Mouse (Mus musculus) embryonic facial prominence, embryonic 10.5 days (tissue): ENCODE measurements at regions not wholly inside any gene's neighbourhood (a gene's known extent, or its start where the extent isn't known, plus 50 kb on each side); places are given as distances from the start of the nearest gene placed in this dataset.
"Not testable (repeated sequence)": the region's sequence is repeated elsewhere in the genome, so short reads cannot be mapped to it uniquely, and the experiment has no call there.

Experiments used
- DNase-seq: peaks from one replicate; pipeline ENCODE4 v3.0.0-alpha.2; 2017; ENCODE audit warnings: low spot score
- H3K27ac ChIP-seq: fragments of 300-500 bp; sonication (generic); replicated peaks from 2 replicates; pipeline ENCODE4 v1.5.1; 2016; ENCODE audit warnings: mild to moderate bottlenecking
- H3K27me3 ChIP-seq: fragments of 300-500 bp; sonication (generic); replicated peaks from 2 replicates; pipeline ENCODE4 v1.6.1; 2016; ENCODE audit warnings: low read depth, mild to moderate bottlenecking; ENCODE audit not compliant: poor library complexity, severe bottlenecking
- H3K36me3 ChIP-seq: fragments of 300-500 bp; sonication (generic); replicated peaks from 2 replicates; pipeline ENCODE4 v1.6.1; 2016; ENCODE audit warnings: mild to moderate bottlenecking, moderate library complexity
- H3K4me1 ChIP-seq: fragments of 300-500 bp; sonication (generic); 2 replicates; pipeline ENCODE4 v1.6.1; 2016
- H3K4me3 ChIP-seq: fragments of 300-500 bp; sonication (generic); 2 replicates; pipeline ENCODE4 v1.5.1; 2016; ENCODE audit warnings: mild to moderate bottlenecking, moderate library complexity
- H3K9me3 ChIP-seq: fragments of 300-500 bp; sonication (generic); 2 replicates; pipeline ENCODE4 v1.6.1; 2016; ENCODE audit warnings: mild to moderate bottlenecking
- WGBS: fragments of 180-500 bp; shearing (Covaris S2); methylation state at CpG from one replicate; pipeline ENCODE4 v1.1.7; 2016; 5-methylcytosine and 5-hydroxymethylcytosine counted together

GRCm38 (mm10) chr7:75384506-75384911 is 70.8 kb upstream of the Akap13 start:
- Histone ChIP-seq H3K27me3 (no peaks in the 10 kb centered on the region), H3K9me3 (no peaks in the 10 kb centered on the region), H3K4me3 (no peak overlapping the region), H3K27ac (no peak overlapping the region), H3K36me3 (no peaks in the 10 kb centered on the region), H3K4me1 (peaks cover 5% of the 10 kb centered on the region; the same call in 1 of the 2 replicates)
- no peak for DNase-seq
- 67% methylated on average over 8 of the region's 8 CpGs for whole genome bisulfite sequencing

GRCm38 (mm10) chr7:75387033-75387432 is 68.3 kb upstream of the Akap13 start:
- WGBS = 84% methylated on average over 1 of the region's 1 CpGs
- Histone ChIP-seq H3K27ac (no peak overlapping the region), H3K4me1 (peaks cover 5% of the 10 kb centered on the region; the same call in 1 of the 2 replicates), H3K27me3 (no peaks in the 10 kb centered on the region), H3K36me3 (no peaks in the 10 kb centered on the region), H3K9me3 (no peaks in the 10 kb centered on the region), H3K4me3 (no peak overlapping the region)
- DNase-seq = no peak

- H3K27me3 ChIP-seq = no peaks in the 10 kb centered on the region
- DNase-seq = no peak
- H3K4me1 ChIP-seq = peaks cover 5% of the 10 kb centered on the region; the same call in 1 of the 2 replicates
These were observed 67.4 kb upstream of the Akap13 start for GRCm38 (mm10) chr7:75387821-75388431.

GRCm38 (mm10) chr7:75390162-75390561 is 65.2 kb upstream of the Akap13 start:
- Histone ChIP-seq H3K9me3 (no peaks in the 10 kb centered on the region), H3K27me3 (no peaks in the 10 kb centered on the region), H3K4me3 (no peak overlapping the region), H3K27ac (no peak overlapping the region), H3K36me3 (no peaks in the 10 kb centered on the region), H3K4me1 (no peaks in the 10 kb centered on the region)
- WGBS = 91% methylated on average over 3 of the region's 3 CpGs
- DNase-seq = no peak

More at GRCm38 (mm10) chr7:75387821-75388431, 67.4 kb upstream of the Akap13 start:
- Histone ChIP-seq H3K36me3 (no peaks in the 10 kb centered on the region), H3K4me3 (no peak overlapping the region), H3K27ac (no peak overlapping the region), H3K9me3 (no peaks in the 10 kb centered on the region)
- WGBS = 82% methylated on average over 6 of the region's 6 CpGs

DNA sequence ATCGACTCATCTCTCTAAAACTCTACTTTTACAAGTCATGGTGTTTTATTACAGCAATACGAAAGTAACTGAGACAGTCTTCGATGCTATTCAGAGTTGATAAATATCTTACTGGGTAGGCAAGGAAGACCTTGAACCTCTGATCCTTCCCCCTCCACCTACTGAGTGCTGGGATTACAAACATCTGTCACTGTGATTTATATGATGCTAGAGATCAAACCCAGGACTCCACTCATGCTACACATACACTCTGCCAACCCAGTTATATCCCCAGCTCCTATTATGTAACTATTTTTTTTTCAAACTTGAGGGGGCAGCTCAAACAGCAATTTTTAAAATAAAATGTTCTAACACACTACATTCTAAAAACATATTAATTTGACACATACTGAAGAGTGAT is 62.6 kb upstream of the Akap13 start:
- 83% methylated on average over 3 of the region's 3 CpGs for WGBS
- Histone ChIP-seq H3K27me3 (no peaks in the 10 kb centered on the region), H3K9me3 (no peaks in the 10 kb centered on the region), H3K4me1 (peaks cover 7% of the 10 kb centered on the region; the same call in 1 of the 2 replicates), H3K36me3 (no peaks in the 10 kb centered on the region), H3K27ac (no peak overlapping the region), H3K4me3 (no peak overlapping the region)
- DNase-seq = no peak

GRCm38 (mm10) chr7:75393466-75393865 is 61.9 kb upstream of the Akap13 start:
- no peaks in the 10 kb centered on the region for H3K36me3 ChIP-seq
- 80% methylated on average over 2 of the region's 2 CpGs for WGBS
- H3K4me1 ChIP-seq = peaks cover 8% of the 10 kb centered on the region; the same call in 1 of the 2 replicates
- no peaks in the 10 kb centered on the region for H3K9me3 ChIP-seq
- DNase-seq = no peak
- H3K4me3 ChIP-seq = no peak overlapping the region
- no peaks in the 10 kb centered on the region for H3K27me3 ChIP-seq
- no peak overlapping the region for H3K27ac ChIP-seq

- DNase-seq = no peak
- Histone ChIP-seq H3K4me3 (no peak overlapping the region), H3K4me1 (peaks cover 16% of the 10 kb centered on the region), H3K36me3 (no peaks in the 10 kb centered on the region), H3K27ac (no peak overlapping the region), H3K9me3 (no peaks in the 10 kb centered on the region), H3K27me3 (no peaks in the 10 kb centered on the region)
- WGBS = 76% methylated on average over 8 of the region's 8 CpGs
These were observed 60.3 kb upstream of the Akap13 start for GRCm38 (mm10) chr7:75394866-75395580.

DNA sequence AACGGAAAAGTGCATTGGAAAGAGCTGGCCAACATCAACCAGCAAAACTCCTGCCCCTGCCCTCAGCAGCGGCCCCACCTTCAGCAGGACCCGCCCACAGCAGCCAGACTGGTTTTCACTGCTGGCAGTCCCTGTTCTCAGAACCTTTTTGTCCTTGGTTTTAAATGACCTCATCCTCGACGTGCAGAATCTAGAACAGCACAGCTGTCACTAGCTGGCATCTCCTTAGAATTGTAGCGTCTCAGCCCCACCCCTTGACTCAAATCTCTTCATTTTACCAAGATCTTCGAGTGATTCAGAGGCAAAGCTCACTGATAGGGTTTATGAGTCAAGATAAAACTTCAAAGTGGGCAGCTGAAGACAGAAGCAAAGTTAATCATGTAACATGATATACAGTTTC is 57.8 kb upstream of the Akap13 start:
- Histone ChIP-seq H3K27me3 (no peaks in the 10 kb centered on the region), H3K27ac (no peak overlapping the region), H3K4me3 (no peak overlapping the region), H3K4me1 (peaks cover 16% of the 10 kb centered on the region), H3K9me3 (no peaks in the 10 kb centered on the region), H3K36me3 (no peaks in the 10 kb centered on the region)
- 32% methylated on average over 7 of the region's 7 CpGs for WGBS
- peak; percentile 23 for DNase-seq

GRCm38 (mm10) chr7:75398480-75398879 is 56.9 kb upstream of the Akap13 start:
- not testable (repeated sequence) for H3K27me3 ChIP-seq, DNase-seq, H3K36me3 ChIP-seq, H3K9me3 ChIP-seq, H3K27ac ChIP-seq, H3K4me3 ChIP-seq
- 85% methylated on average over 2 of the region's 2 CpGs for WGBS
- peaks cover 16% of the 10 kb centered on the region for H3K4me1 ChIP-seq

GRCm38 (mm10) chr7:75398904-75399724 is 56.2 kb upstream of the Akap13 start:
- H3K4me3 ChIP-seq = no peak overlapping the region
- H3K4me1 ChIP-seq = peaks cover 16% of the 10 kb centered on the region
- no peaks in the 10 kb centered on the region for H3K36me3 ChIP-seq
- no peaks in the 10 kb centered on the region for H3K27me3 ChIP-seq
- WGBS = 51% methylated on average over 7 of the region's 7 CpGs
- no peaks in the 10 kb centered on the region for H3K9me3 ChIP-seq
- DNase-seq = peak; percentile 59
- H3K27ac ChIP-seq = peak overlapping the region; percentile 26; the same call in 1 of the 2 replicates

DNA sequence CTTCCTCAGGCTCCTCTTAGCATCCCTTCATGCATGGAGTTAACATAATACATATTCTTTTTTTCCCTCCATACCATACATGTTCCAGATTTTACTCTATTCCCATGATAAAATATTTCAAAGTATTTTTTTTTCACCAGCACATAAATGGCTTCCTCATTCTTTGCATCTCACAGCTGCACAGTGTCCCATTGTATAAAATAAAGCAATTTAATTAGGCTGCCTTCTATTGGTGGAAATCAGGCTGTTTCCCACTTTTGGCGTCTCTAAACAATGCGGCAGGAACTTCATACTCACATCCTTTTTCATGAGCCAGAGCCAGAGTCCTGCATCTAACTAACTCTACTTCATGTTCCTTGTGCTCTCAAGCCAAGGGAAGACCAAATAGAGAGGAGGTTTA is 54.9 kb upstream of the Akap13 start:
- Histone ChIP-seq H3K4me3 (no peak overlapping the region), H3K9me3 (no peaks in the 10 kb centered on the region), H3K4me1 (peaks cover 16% of the 10 kb centered on the region), H3K36me3 (no peaks in the 10 kb centered on the region), H3K27me3 (no peaks in the 10 kb centered on the region), H3K27ac (no peak overlapping the region)
- 79% methylated on average over 2 of the region's 2 CpGs for WGBS
- no peak for DNase-seq

GRCm38 (mm10) chr7:75404955-75405354 is 50.4 kb upstream of the Akap13 start:
- Histone ChIP-seq H3K4me1 (no peaks in the 10 kb centered on the region), H3K4me3 (no peak overlapping the region), H3K27me3 (no peaks in the 10 kb centered on the region), H3K36me3 (no peaks in the 10 kb centered on the region), H3K27ac (no peak overlapping the region), H3K9me3 (no peaks in the 10 kb centered on the region)
- no peak for DNase-seq
- WGBS = 86% methylated on average over 3 of the region's 3 CpGs
